Mouse (Mus musculus): ENCODE data around the gene Mageb3. TPM values are rescaled to one million over a fixed set of nuclear protein-coding genes. Genes with fewer than 3 reads are reported as not detected.

Gene Mageb3
- not detected for polyA plus RNA-seq (2014; fragmentation: Illumina TruSeq; extraction: RNeasy Lipid Tissue Mini Kit (QIAGEN cat#74804); ENCODE audit: low read depth, low replicate concordance)

DNA sequence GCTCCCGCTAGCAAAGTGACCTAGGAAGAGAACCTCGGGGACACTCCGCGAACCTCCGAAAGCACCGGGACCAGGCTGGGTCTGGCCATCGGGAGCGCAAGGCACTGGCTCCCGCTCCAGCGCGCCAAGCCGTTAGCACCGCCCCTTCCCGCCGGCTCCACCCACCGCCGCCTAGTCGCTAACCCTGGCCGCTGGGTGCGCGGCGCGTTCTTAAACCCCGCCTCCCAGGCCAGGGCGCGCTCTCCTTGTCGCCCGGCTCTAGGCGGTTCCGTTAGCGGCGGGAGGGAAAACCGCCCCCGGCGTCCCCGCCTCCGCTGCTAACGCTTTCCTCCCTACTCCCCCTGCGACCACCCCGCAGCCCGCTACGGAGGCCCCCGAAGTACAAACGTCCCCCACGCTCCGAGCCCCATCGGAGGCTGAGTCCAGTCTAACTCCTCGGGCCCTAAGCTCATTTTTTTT is at the start of gene Mageb3, which contains the start of gene Ctdspl2:
TSS of gene Mageb3 (minus strand) at position 328 of the 459 bp plus-strand sequence.
TSS of gene Ctdspl2 (plus strand) at position 237 of the 459 bp plus-strand sequence.

Other genes with a start within 250 kb of the Mageb3 start
- gene Frmd5, start 149.0 kb downstream of the Mageb3 start, polyA plus RNA-seq (2014; fragmentation: Illumina TruSeq; extraction: RNeasy Lipid Tissue Mini Kit (QIAGEN cat#74804); ENCODE audit: low read depth, low replicate concordance) = 1.3 TPM
- gene Casc4, start 89.1 kb downstream of the Mageb3 start, polyA plus RNA-seq (2014; fragmentation: Illumina TruSeq; extraction: RNeasy Lipid Tissue Mini Kit (QIAGEN cat#74804); ENCODE audit: low read depth, low replicate concordance) = 49.4 TPM
- 70.3 TPM for gene Ctdspl2, start 91 bp downstream of the Mageb3 start, polyA plus RNA-seq (2014; fragmentation: Illumina TruSeq; extraction: RNeasy Lipid Tissue Mini Kit (QIAGEN cat#74804); ENCODE audit: low read depth, low replicate concordance)
- gene Eif3j1, start 72.5 kb upstream of the Mageb3 start, polyA plus RNA-seq (2014; fragmentation: Illumina TruSeq; extraction: RNeasy Lipid Tissue Mini Kit (QIAGEN cat#74804); ENCODE audit: low read depth, low replicate concordance) = 62.2 TPM
- 10.8 TPM for gene Spg11, start 162.3 kb upstream of the Mageb3 start, polyA plus RNA-seq (2014; fragmentation: Illumina TruSeq; extraction: RNeasy Lipid Tissue Mini Kit (QIAGEN cat#74804); ENCODE audit: low read depth, low replicate concordance)
- 3,491 TPM for gene B2m, start 191.6 kb upstream of the Mageb3 start, polyA plus RNA-seq (2014; fragmentation: Illumina TruSeq; extraction: RNeasy Lipid Tissue Mini Kit (QIAGEN cat#74804); ENCODE audit: low read depth, low replicate concordance)
- gene Trim69, start 204.6 kb upstream of the Mageb3 start, polyA plus RNA-seq (2014; fragmentation: Illumina TruSeq; extraction: RNeasy Lipid Tissue Mini Kit (QIAGEN cat#74804); ENCODE audit: low read depth, low replicate concordance) = not detected
- gene Patl2, start 230.1 kb upstream of the Mageb3 start, polyA plus RNA-seq (2014; fragmentation: Illumina TruSeq; extraction: RNeasy Lipid Tissue Mini Kit (QIAGEN cat#74804); ENCODE audit: low read depth, low replicate concordance) = not detected
- not detected for gene Terb2, start 230.2 kb upstream of the Mageb3 start, polyA plus RNA-seq (2014; fragmentation: Illumina TruSeq; extraction: RNeasy Lipid Tissue Mini Kit (QIAGEN cat#74804); ENCODE audit: low read depth, low replicate concordance)

Data from sigmoid colon, adult 10 weeks (tissue).